Mouse (Mus musculus) liver, postnatal 0 days (tissue): ENCODE measurements at regions not wholly inside any gene's neighbourhood (a gene's known extent, or its start where the extent isn't known, plus 50 kb on each side); places are given as distances from the start of the nearest gene placed in this dataset.

ENCODE experiments used
- ATAC-seq: fragments of 200-750 bp; cut with Nextera tagmentation; 2 replicates; pipeline ENCODE4 v1.8.0; 2017; ENCODE audit warnings: mild to moderate bottlenecking, moderate library complexity
- DNase-seq: peaks from one replicate; pipeline ENCODE4 v3.0.0-alpha.2; 2016
- H3K27ac ChIP-seq: fragments of 300-500 bp; sonication (generic); 2 replicates; pipeline ENCODE4 v1.5.1; 2014; ENCODE audit warnings: antibody characterized with exemption, moderate library complexity, mild to moderate bottlenecking, low read depth
- H3K27me3 ChIP-seq: fragments of 300-500 bp; sonication (generic); 2 replicates; pipeline ENCODE4 v1.6.1; 2014; ENCODE audit warnings: low read length, control low read depth, mixed read lengths; ENCODE audit not compliant: insufficient read depth
- H3K36me3 ChIP-seq: fragments of 300-500 bp; sonication (generic); replicated peaks from 2 replicates; pipeline ENCODE4 v1.6.1; 2014; ENCODE audit warnings: mild to moderate bottlenecking, control low read depth, low read length, moderate library complexity, mixed read lengths; ENCODE audit not compliant: insufficient read depth
- H3K4me1 ChIP-seq: fragments of 300-500 bp; sonication (generic); 2 replicates; pipeline ENCODE4 v1.6.1; 2014; ENCODE audit warnings: antibody characterized with exemption, mild to moderate bottlenecking, control low read depth; ENCODE audit not compliant: insufficient read depth
- H3K4me2 ChIP-seq: fragments of 300-500 bp; sonication (generic); 2 replicates; pipeline ENCODE4 v1.6.1; 2014; ENCODE audit warnings: low read depth, mild to moderate bottlenecking, low read length, moderate library complexity, mixed read lengths
- H3K4me3 ChIP-seq: fragments of 300-500 bp; sonication (generic); 2 replicates; pipeline ENCODE4 v1.5.1; 2014; ENCODE audit warnings: low read depth, low read length
- H3K9ac ChIP-seq: fragments of 300-500 bp; sonication (generic); replicated peaks from 2 replicates; pipeline ENCODE4 v1.6.1; 2014; ENCODE audit warnings: mild to moderate bottlenecking, moderate library complexity
- H3K9me3 ChIP-seq: fragments of 300-500 bp; sonication (generic); 2 replicates; pipeline ENCODE4 v1.6.1; 2016; ENCODE audit warnings: mild to moderate bottlenecking, control low read depth, low read length, mixed read lengths
- CTCF ChIP-seq: sonication (generic); IDR thresholded peaks from 2 replicates; pipeline ENCODE4 v1.5.1; 2016; ENCODE audit warnings: antibody characterized with exemption, low read depth
- EP300 ChIP-seq: IDR thresholded peaks from 2 replicates; pipeline ENCODE4 v1.6.1; 2016; ENCODE audit warnings: antibody characterized with exemption, low read depth, mild to moderate bottlenecking
- WGBS: fragments of 180-500 bp; shearing (Covaris S2); extraction: QIAGEN DNeasy Blood & Tissue Kit; methylation state at CpG from one replicate; pipeline ENCODE4 v1.1.7; 2014; ENCODE audit not compliant: insufficient replicate concordance; 5-methylcytosine and 5-hydroxymethylcytosine counted together

- H3K4me3 ChIP-seq: no peak overlapping the region
- no peaks in the 10 kb centered on the region for H3K27me3 ChIP-seq
- H3K9me3 ChIP-seq: no peaks in the 10 kb centered on the region
- H3K27ac ChIP-seq: no peak overlapping the region
- whole genome bisulfite sequencing: 48% methylated on average over 2 of the region's 2 CpGs
- H3K4me2 ChIP-seq: no peak overlapping the region
- no peaks in the 10 kb centered on the region for H3K4me1 ChIP-seq
- no peaks in the 10 kb centered on the region for H3K36me3 ChIP-seq
- ATAC-seq (no peak), DNase-seq (no peak)
- no peak for TF ChIP-seq CTCF
- no peak overlapping the region for H3K9ac ChIP-seq
Measured at GRCm38 (mm10) chr9:79500253-79500652, 218.4 kb downstream of the Col12a1 start.

GRCm38 (mm10) chr9:79502034-79502433 lies 216.6 kb downstream of the Col12a1 start:
- no peak overlapping the region for H3K4me2 ChIP-seq
- TF ChIP-seq EP300: no peak
- no peak for TF ChIP-seq CTCF
- no peak overlapping the region for H3K9ac ChIP-seq
- no peaks in the 10 kb centered on the region for H3K9me3 ChIP-seq
- no peak overlapping the region for H3K4me3 ChIP-seq
- H3K36me3 ChIP-seq: no peaks in the 10 kb centered on the region
- no peaks in the 10 kb centered on the region for H3K4me1 ChIP-seq
- no peaks in the 10 kb centered on the region for H3K27me3 ChIP-seq
- no peak for ATAC-seq
- no peak for DNase-seq
- no peak overlapping the region for H3K27ac ChIP-seq

- no peak for ATAC-seq
- Histone ChIP-seq H3K9ac (no peak overlapping the region), H3K27ac (no peak overlapping the region), H3K4me1 (no peaks in the 10 kb centered on the region), H3K9me3 (no peaks in the 10 kb centered on the region), H3K27me3 (no peaks in the 10 kb centered on the region), H3K4me2 (no peak overlapping the region), H3K36me3 (no peaks in the 10 kb centered on the region), H3K4me3 (no peak overlapping the region)
- DNase-seq: no peak
- no peak for TF ChIP-seq EP300
- no peak for TF ChIP-seq CTCF
- 79% methylated on average over 7 of the region's 7 CpGs for WGBS
Measured at GRCm38 (mm10) chr9:79516384-79516783, 202.2 kb downstream of the Col12a1 start.

- no peak overlapping the region for H3K27ac ChIP-seq
- no peaks in the 10 kb centered on the region for H3K4me1 ChIP-seq
- TF ChIP-seq CTCF (no peak), EP300 (no peak)
- H3K4me2 ChIP-seq: no peak overlapping the region
- H3K9me3 ChIP-seq: no peaks in the 10 kb centered on the region
- 78% methylated on average over 5 of the region's 5 CpGs for WGBS
- ATAC-seq (no peak), DNase-seq (no peak)
- H3K27me3 ChIP-seq: no peaks in the 10 kb centered on the region
- H3K36me3 ChIP-seq: no peaks in the 10 kb centered on the region
- H3K9ac ChIP-seq: no peak overlapping the region
- H3K4me3 ChIP-seq: no peak overlapping the region
Measured at GRCm38 (mm10) chr9:79517461-79517860, 201.2 kb downstream of the Col12a1 start.

- Histone ChIP-seq H3K27me3 (no peaks in the 10 kb centered on the region), H3K4me1 (no peaks in the 10 kb centered on the region), H3K36me3 (no peaks in the 10 kb centered on the region), H3K27ac (no peak overlapping the region), H3K4me3 (no peak overlapping the region), H3K4me2 (no peak overlapping the region), H3K9me3 (no peaks in the 10 kb centered on the region), H3K9ac (no peak overlapping the region)
- ATAC-seq: no peak
- WGBS: 66% methylated on average over 1 of the region's 1 CpGs
- DNase-seq: no peak
- TF ChIP-seq CTCF (no peak), EP300 (no peak)
Measured at GRCm38 (mm10) chr9:79518640-79519039, 200.0 kb downstream of the Col12a1 start.

GRCm38 (mm10) chr9:79520498-79520897 lies 198.1 kb downstream of the Col12a1 start:
- TF ChIP-seq EP300 (no peak), CTCF (no peak)
- 78% methylated on average over 2 of the region's 2 CpGs for WGBS
- H3K36me3 ChIP-seq: no peaks in the 10 kb centered on the region

GRCm38 (mm10) chr9:79523054-79523453 lies 195.6 kb downstream of the Col12a1 start:
- 83% methylated on average over 4 of the region's 4 CpGs for whole genome bisulfite sequencing
- no peaks in the 10 kb centered on the region for H3K4me1 ChIP-seq
- H3K27ac ChIP-seq: no peak overlapping the region
- no peaks in the 10 kb centered on the region for H3K9me3 ChIP-seq
- no peak overlapping the region for H3K4me2 ChIP-seq
- no peak overlapping the region for H3K9ac ChIP-seq
- TF ChIP-seq CTCF: no peak
- TF ChIP-seq EP300: no peak
- H3K4me3 ChIP-seq: no peak overlapping the region
- no peaks in the 10 kb centered on the region for H3K36me3 ChIP-seq
- H3K27me3 ChIP-seq: no peaks in the 10 kb centered on the region
- DNase-seq (no peak), ATAC-seq (no peak)

More at GRCm38 (mm10) chr9:79520498-79520897, 198.1 kb downstream of the Col12a1 start:
- Histone ChIP-seq H3K9ac (no peak overlapping the region), H3K4me3 (no peak overlapping the region), H3K27ac (no peak overlapping the region), H3K27me3 (no peaks in the 10 kb centered on the region), H3K9me3 (no peaks in the 10 kb centered on the region), H3K4me1 (no peaks in the 10 kb centered on the region), H3K4me2 (no peak overlapping the region)
- DNase-seq: no peak
- ATAC-seq: no peak
